Mouse (Mus musculus): ENCODE data around the gene Tyrp1. TPM values are rescaled to one million over a fixed set of nuclear protein-coding genes. Genes with fewer than 3 reads are reported as not detected.

Tyrp1 gene
- polyA plus RNA-seq, 1 experiment: not detected

- TF ChIP-seq MYOD1 (IDR thresholded peaks at IDR 0.05; ENCODE audit: control insufficient read depth in 1 of 3, insufficient read length in 2 of 3, low read depth in 2 of 3) (no peak), TCF12 (IDR thresholded peaks at IDR 0.05; ENCODE audit: insufficient read depth, poor library complexity, severe bottlenecking) (no peak), E2F4 (IDR thresholded peaks at IDR 0.05; ENCODE audit: insufficient read depth) (no peak), POLR2AphosphoS2 (IDR thresholded peaks at IDR 0.05; ENCODE audit: insufficient read length, low read depth) (no peak), USF1 (IDR thresholded peaks at IDR 0.05; ENCODE audit: low read depth) (no peak), POLR2A (IDR thresholded peaks at IDR 0.05; ENCODE audit: insufficient read length, low read depth) (no peak), REST (IDR thresholded peaks at IDR 0.05; ENCODE audit: insufficient read depth, insufficient read length) (no peak), SRF (IDR thresholded peaks at IDR 0.05; ENCODE audit: control insufficient read depth, insufficient read length, low read depth) (no peak), CEBPB (IDR thresholded peaks at IDR 0.05; ENCODE audit: insufficient read depth, poor library complexity, severe bottlenecking) (no peak), MYOG (IDR thresholded peaks at IDR 0.05; ENCODE audit: control insufficient read depth in 1 of 3, insufficient read depth in 1 of 3, insufficient read length in 2 of 3, low read depth in 2 of 3) (no peak), TCF3 (IDR thresholded peaks at IDR 0.05; ENCODE audit: insufficient read length, low read depth) (no peak), MAX (IDR thresholded peaks at IDR 0.05; ENCODE audit: low read depth) (no peak)
- Histone ChIP-seq H3K36me3 (ENCODE audit: control insufficient read depth, insufficient read depth) (no peaks in the 10 kb centered on the region), H3K79me2 (ENCODE audit: control insufficient read depth, insufficient read depth) (no peaks in the 10 kb centered on the region), H3ac (ENCODE audit: control insufficient read depth, insufficient read length) (no peak overlapping the region), H3K4me2 (ENCODE audit: low read depth) (no peak overlapping the region), H3K27me3 (ENCODE audit: control insufficient read depth, insufficient read depth, insufficient read length) (no peaks in the 10 kb centered on the region), H3K4me3 (no peak overlapping the region)
These were observed 5.4 kb downstream of the Tyrp1 start for GRCm38 (mm10) chr4:80839317-80839716.

GRCm38 (mm10) chr4:80841980-80842379 lies 8.1 kb downstream of the Tyrp1 start:
- Histone ChIP-seq H3ac (ENCODE audit: control insufficient read depth, insufficient read length) (no peak overlapping the region), H3K4me3 (no peak overlapping the region), H3K36me3 (ENCODE audit: control insufficient read depth, insufficient read depth) (no peaks in the 10 kb centered on the region), H3K4me2 (ENCODE audit: low read depth) (no peak overlapping the region), H3K79me2 (ENCODE audit: control insufficient read depth, insufficient read depth) (no peaks in the 10 kb centered on the region), H3K27me3 (ENCODE audit: control insufficient read depth, insufficient read depth, insufficient read length) (no peaks in the 10 kb centered on the region)
- TF ChIP-seq MYOG (IDR thresholded peaks at IDR 0.05; ENCODE audit: control insufficient read depth in 1 of 3, insufficient read depth in 1 of 3, insufficient read length in 2 of 3, low read depth in 2 of 3) (no peak), POLR2A (IDR thresholded peaks at IDR 0.05; ENCODE audit: insufficient read length, low read depth) (no peak), MAX (IDR thresholded peaks at IDR 0.05; ENCODE audit: low read depth) (no peak), SRF (IDR thresholded peaks at IDR 0.05; ENCODE audit: control insufficient read depth, insufficient read length, low read depth) (no peak), TCF12 (IDR thresholded peaks at IDR 0.05; ENCODE audit: insufficient read depth, poor library complexity, severe bottlenecking) (no peak), REST (IDR thresholded peaks at IDR 0.05; ENCODE audit: insufficient read depth, insufficient read length) (no peak), TCF3 (IDR thresholded peaks at IDR 0.05; ENCODE audit: insufficient read length, low read depth) (no peak), USF1 (IDR thresholded peaks at IDR 0.05; ENCODE audit: low read depth) (no peak), POLR2AphosphoS2 (IDR thresholded peaks at IDR 0.05; ENCODE audit: insufficient read length, low read depth) (no peak), CEBPB (IDR thresholded peaks at IDR 0.05; ENCODE audit: insufficient read depth, poor library complexity, severe bottlenecking) (no peak), E2F4 (IDR thresholded peaks at IDR 0.05; ENCODE audit: insufficient read depth) (no peak), MYOD1 (IDR thresholded peaks at IDR 0.05; ENCODE audit: control insufficient read depth in 1 of 3, insufficient read length in 2 of 3, low read depth in 2 of 3) (no peak)

GRCm38 (mm10) chr4:80843752-80844151 lies 9.8 kb downstream of the Tyrp1 start:
- Histone ChIP-seq H3K79me2 (ENCODE audit: control insufficient read depth, insufficient read depth) (no peaks in the 10 kb centered on the region), H3K36me3 (ENCODE audit: control insufficient read depth, insufficient read depth) (no peaks in the 10 kb centered on the region), H3K4me2 (ENCODE audit: low read depth) (no peak overlapping the region), H3ac (ENCODE audit: control insufficient read depth, insufficient read length) (no peak overlapping the region), H3K27me3 (ENCODE audit: control insufficient read depth, insufficient read depth, insufficient read length) (no peaks in the 10 kb centered on the region), H3K4me3 (no peak overlapping the region)
- no peak for TF ChIP-seq MYOG (IDR thresholded peaks at IDR 0.05; ENCODE audit: control insufficient read depth in 1 of 3, insufficient read depth in 1 of 3, insufficient read length in 2 of 3, low read depth in 2 of 3)
- TF ChIP-seq CEBPB (IDR thresholded peaks at IDR 0.05; ENCODE audit: insufficient read depth, poor library complexity, severe bottlenecking): 0 out of 2 replicates have a peak, but pooled peaks have one; percentile 7

- Histone ChIP-seq H3K4me3 (no peak overlapping the region), H3K4me2 (ENCODE audit: low read depth) (no peak overlapping the region), H3ac (ENCODE audit: control insufficient read depth, insufficient read length) (no peak overlapping the region), H3K79me2 (ENCODE audit: control insufficient read depth, insufficient read depth) (no peaks in the 10 kb centered on the region), H3K27me3 (ENCODE audit: control insufficient read depth, insufficient read depth, insufficient read length) (no peaks in the 10 kb centered on the region), H3K36me3 (ENCODE audit: control insufficient read depth, insufficient read depth) (no peaks in the 10 kb centered on the region)
- no peak for TF ChIP-seq SRF (IDR thresholded peaks at IDR 0.05; ENCODE audit: control insufficient read depth, insufficient read length, low read depth)
- no peak for TF ChIP-seq CEBPB (IDR thresholded peaks at IDR 0.05; ENCODE audit: insufficient read depth, poor library complexity, severe bottlenecking)
- no peak for TF ChIP-seq E2F4 (IDR thresholded peaks at IDR 0.05; ENCODE audit: insufficient read depth)
- no peak for TF ChIP-seq MYOG (IDR thresholded peaks at IDR 0.05; ENCODE audit: control insufficient read depth in 1 of 3, insufficient read depth in 1 of 3, insufficient read length in 2 of 3, low read depth in 2 of 3)
- TF ChIP-seq TCF3 (IDR thresholded peaks at IDR 0.05; ENCODE audit: insufficient read length, low read depth): no peak
- no peak for TF ChIP-seq POLR2A (IDR thresholded peaks at IDR 0.05; ENCODE audit: insufficient read length, low read depth)
- TF ChIP-seq USF1 (IDR thresholded peaks at IDR 0.05; ENCODE audit: low read depth): no peak
- TF ChIP-seq REST (IDR thresholded peaks at IDR 0.05; ENCODE audit: insufficient read depth, insufficient read length): no peak
- no peak for TF ChIP-seq MAX (IDR thresholded peaks at IDR 0.05; ENCODE audit: low read depth)
- TF ChIP-seq POLR2AphosphoS2 (IDR thresholded peaks at IDR 0.05; ENCODE audit: insufficient read length, low read depth): no peak
These were observed 12.1 kb downstream of the Tyrp1 start for GRCm38 (mm10) chr4:80846052-80846451.

All from myocyte (in vitro differentiated cells).